12 mouse cellular contexts compared by ENCODE assay signal in the genomic region with DNA sequence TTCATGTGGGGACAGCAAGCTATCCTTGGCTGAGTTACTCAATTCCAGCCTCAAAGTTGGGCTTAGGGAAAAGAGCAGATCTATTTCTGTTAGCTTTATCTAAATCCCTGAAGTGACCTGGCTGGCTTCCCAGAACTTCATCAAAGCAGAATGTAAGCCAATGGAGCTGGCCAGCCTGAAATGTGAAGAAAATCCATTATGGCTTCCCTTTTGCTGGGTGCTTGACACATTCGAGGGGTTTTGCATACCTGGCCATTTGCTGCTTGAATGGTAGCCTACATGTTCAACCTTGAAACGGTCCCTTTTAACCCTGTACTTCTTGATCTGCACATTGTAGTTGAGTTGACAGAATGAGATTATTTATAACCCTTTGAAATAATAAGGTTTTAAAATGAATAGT. TPM values are rescaled to one million over a fixed set of nuclear protein-coding genes. Genes with fewer than 3 reads are reported as not detected.
DNase-seq lines count a peak whose midpoint lies in the region; ATAC-seq and TF ChIP-seq lines count a peak whose summit lies in the region.
"Had no signal": no experiment of that assay in that cellular context is flagged by ENCODE, and none has a peak within 500 bp of the region (broad histone marks: within the 10 kb centered on the region; RNA-seq: fewer than 3 reads in every experiment).

No protein-coding gene starts in this region.

- no peak overlapping the region for H3K4me2 ChIP-seq in hindbrain, postnatal 0 days (ENCODE audit: low read depth, low read length)
- H3K4me2 ChIP-seq in hindbrain, embryonic 14.5 days (replicated peaks) = no peak overlapping the region
- no peak overlapping the region for H3K4me2 ChIP-seq in heart, postnatal 0 days (ENCODE audit: low read depth, low read length)
- H3K4me2 ChIP-seq: embryonic facial prominence, embryonic 15.5 days had no signal

- H3K27ac ChIP-seq in hindbrain, postnatal 0 days = no peak overlapping the region
- H3K27ac ChIP-seq in hindbrain, embryonic 14.5 days = no peak overlapping the region
- peak overlapping the region; percentile 76; the same call in 1 of the 2 replicates for H3K27ac ChIP-seq in heart, postnatal 0 days (ENCODE audit: low read depth)
- H3K27ac ChIP-seq: embryonic facial prominence, embryonic 15.5 days; liver, embryonic 14.5 days had no signal

- no peak for TF ChIP-seq CTCF in hindbrain, postnatal 0 days (IDR thresholded peaks at IDR 0.05; ENCODE audit: low read depth)
- no peak for TF ChIP-seq CTCF in heart, postnatal 0 days (IDR thresholded peaks at IDR 0.05; ENCODE audit: low read depth)

- intact Hi-C loops in gastrocnemius, postnatal 36 days (cut with DNase I) = no loop called here

- no peaks in the 10 kb centered on the region for H3K27me3 ChIP-seq in hindbrain, postnatal 0 days (ENCODE audit: insufficient read depth, low read length)
- no peaks in the 10 kb centered on the region for H3K27me3 ChIP-seq in hindbrain, embryonic 14.5 days (ENCODE audit: control insufficient read depth, insufficient read depth, low read length)
- no peaks in the 10 kb centered on the region for H3K27me3 ChIP-seq in heart, postnatal 0 days (ENCODE audit: control insufficient read depth, insufficient read depth, low read length)
- H3K27me3 ChIP-seq: embryonic facial prominence, embryonic 15.5 days had no signal

- no peak overlapping the region for H3K9ac ChIP-seq in hindbrain, postnatal 0 days (replicated peaks; ENCODE audit: low read length)
- H3K9ac ChIP-seq in hindbrain, embryonic 14.5 days = no peak overlapping the region
- no peak overlapping the region for H3K9ac ChIP-seq in heart, postnatal 0 days (replicated peaks; ENCODE audit: low read depth, low read length)
- H3K9ac ChIP-seq: embryonic facial prominence, embryonic 15.5 days; liver, embryonic 14.5 days had no signal

- 56% methylated on average over 2 of the region's 2 CpGs for WGBS in hindbrain, postnatal 0 days
- WGBS in hindbrain, embryonic 14.5 days = 73% methylated on average over 2 of the region's 2 CpGs
- 11% methylated on average over 2 of the region's 2 CpGs for WGBS in heart, postnatal 0 days

- H3K4me1 ChIP-seq in hindbrain, postnatal 0 days (ENCODE audit: insufficient read depth, low read length) = no peaks in the 10 kb centered on the region
- H3K4me1 ChIP-seq in hindbrain, embryonic 14.5 days (replicated peaks; ENCODE audit: control insufficient read depth, insufficient read depth, low read length) = no peaks in the 10 kb centered on the region
- peaks cover 18% of the 10 kb centered on the region for H3K4me1 ChIP-seq in heart, postnatal 0 days (ENCODE audit: control insufficient read depth, insufficient read depth)
- H3K4me1 ChIP-seq: embryonic facial prominence, embryonic 15.5 days had no signal

- H3K4me3 ChIP-seq in hindbrain, postnatal 0 days (ENCODE audit: low read length) = no peak overlapping the region
- H3K4me3 ChIP-seq in hindbrain, embryonic 14.5 days (replicated peaks; ENCODE audit: low read length) = no peak overlapping the region
- no peak overlapping the region for H3K4me3 ChIP-seq in heart, postnatal 0 days (ENCODE audit: low read depth, low read length)
- H3K4me3 ChIP-seq: embryonic facial prominence, embryonic 15.5 days had no signal

- no peak for TF ChIP-seq EP300 in heart, postnatal 0 days (IDR thresholded peaks at IDR 0.05; ENCODE audit: low read depth)

- no peaks in the 10 kb centered on the region for H3K36me3 ChIP-seq in hindbrain, postnatal 0 days (ENCODE audit: insufficient read depth, low read length)
- no peaks in the 10 kb centered on the region for H3K36me3 ChIP-seq in hindbrain, embryonic 14.5 days (replicated peaks; ENCODE audit: control insufficient read depth, insufficient read depth)
- no peaks in the 10 kb centered on the region for H3K36me3 ChIP-seq in heart, postnatal 0 days (replicated peaks; ENCODE audit: control insufficient read depth, insufficient read depth, low read length)
- H3K36me3 ChIP-seq: embryonic facial prominence, embryonic 15.5 days had no signal

- no peaks in the 10 kb centered on the region for H3K9me3 ChIP-seq in hindbrain, postnatal 0 days (ENCODE audit: low read length)
- no peaks in the 10 kb centered on the region for H3K9me3 ChIP-seq in hindbrain, embryonic 14.5 days (ENCODE audit: control insufficient read depth, low read length)
- no peaks in the 10 kb centered on the region for H3K9me3 ChIP-seq in heart, postnatal 0 days (replicated peaks; ENCODE audit: control insufficient read depth, low read length)
- H3K9me3 ChIP-seq: embryonic facial prominence, embryonic 15.5 days had no signal

- DNase-seq in hindbrain, postnatal 0 days (ENCODE audit: low spot score) = peak; percentile 60
- DNase-seq in hindbrain, embryonic 14.5 days (ENCODE audit: low spot score) = no peak
- peak; percentile 21 for DNase-seq in urinary bladder, postnatal 14 days (ENCODE audit: low spot score)
- DNase-seq in urinary bladder, postnatal 25 days (ENCODE audit: low spot score) = no peak
- peak; percentile 92 for DNase-seq in heart, postnatal 0 days (ENCODE audit: low spot score)
- DNase-seq in embryo, embryonic 11 days = no peak
- DNase-seq in spleen, postnatal 4 days (ENCODE audit: low spot score in 2 of 2) = no peak
- no peak for DNase-seq in gastrocnemius, postnatal 36 days
- DNase-seq: gastrocnemius, postnatal 25 days; retina, postnatal 1 day had no signal

- ATAC-seq in hindbrain, postnatal 0 days = no peak
- no peak for ATAC-seq in hindbrain, embryonic 14.5 days (ENCODE audit: low FRiP score)
- peak; percentile 92 for ATAC-seq in heart, postnatal 0 days (ENCODE audit: insufficient read depth, low read depth)

RNA-seq across cellular contexts. Expression of a gene that starts 13.9 kb away (rescaled TPM):
- 85.0 and 85.7 TPM in 2 replicates for total RNA-seq in hindbrain, postnatal 0 days (2014; rRNA removed)
- 46.5 and 48.0 TPM in 2 replicates for polyA plus RNA-seq in hindbrain, postnatal 0 days (2015; fragmentation: Nextera tagmentation; extraction: Ambion mirVana)
- polyA plus RNA-seq in hindbrain, embryonic 14.5 days (2014; fragmentation: Nextera tagmentation; extraction: Ambion mirVana) = 75.3 and 87.5 TPM in 2 replicates
- total RNA-seq in heart, postnatal 0 days (2014; rRNA removed; ENCODE audit: low replicate concordance) = 1.3 and 1.7 TPM in 2 replicates
- 1.4 and 1.7 TPM in 2 replicates for polyA plus RNA-seq in heart, postnatal 0 days (2015; fragmentation: Nextera tagmentation; extraction: Ambion mirVana)
- not detected for total RNA-seq in gastrocnemius, postnatal 36 days (2021)

Comparison
In these comparisons a context has a peak if more than half of its experiments do, and no peak if none do; other contexts are left out.
1. DNase-seq: peak in hindbrain, postnatal 0 days (single experiment), urinary bladder, postnatal 14 days (single experiment) and heart, postnatal 0 days (single experiment); none in hindbrain, embryonic 14.5 days (single experiment), urinary bladder, postnatal 25 days (single experiment), embryo, embryonic 11 days (single experiment), spleen, postnatal 4 days (0 of 2) and gastrocnemius, postnatal 36 days (0 of 2).
2. RNA of a gene that starts 13.9 kb away (total RNA-seq): 85.0 to 85.7 TPM in hindbrain, postnatal 0 days; 1.3 to 1.7 TPM in heart, postnatal 0 days and not detected in gastrocnemius, postnatal 36 days; every median in the first group is over 10 times any median in the second.